In genomic region chr10:79924998-79925784, GRCm38 (mm10) we compare ENCODE assay signal across 8 mouse cellular contexts. TPM values are rescaled to one million over a fixed set of nuclear protein-coding genes. Genes with fewer than 3 reads are reported as not detected.
DNase-seq lines count a peak whose midpoint lies in the region; ATAC-seq lines count a peak whose summit lies in the region.

No protein-coding gene starts in this region.

- DNase-seq in A20 (ENCODE audit: low read depth, low spot score): peak; percentile 92
- DNase-seq in adrenal gland, postnatal 36 days: peak; percentile 92
- peak; percentile 94 for DNase-seq in kidney, postnatal 14 days
- DNase-seq in liver, embryonic 13.5 days: peak; percentile 85
- DNase-seq in natural killer cell, adult 2 months (ENCODE audit: low spot score in 2 of 2): peak; percentile 91 to 94

- H3K9ac ChIP-seq in heart, embryonic 13.5 days: peak overlapping the region; percentile 97
- peak overlapping the region; percentile 84; the same call in 1 of the 2 replicates for H3K9ac ChIP-seq in liver, embryonic 13.5 days
- no peak overlapping the region for H3K9ac ChIP-seq in stomach, embryonic 14.5 days (replicated peaks; ENCODE audit: low read depth, low read length)

- no peaks in the 10 kb centered on the region for H3K36me3 ChIP-seq in heart, embryonic 13.5 days
- no peaks in the 10 kb centered on the region for H3K36me3 ChIP-seq in liver, embryonic 13.5 days
- no peaks in the 10 kb centered on the region for H3K36me3 ChIP-seq in stomach, embryonic 14.5 days (ENCODE audit: control insufficient read depth, insufficient read depth, low read length)

- no peaks in the 10 kb centered on the region for H3K9me3 ChIP-seq in heart, embryonic 13.5 days
- H3K9me3 ChIP-seq in liver, embryonic 13.5 days (replicated peaks): no peaks in the 10 kb centered on the region
- no peaks in the 10 kb centered on the region for H3K9me3 ChIP-seq in stomach, embryonic 14.5 days (ENCODE audit: control insufficient read depth, low read depth, low read length)

- H3K4me2 ChIP-seq in heart, embryonic 13.5 days: peak overlapping the region; percentile 92
- H3K4me2 ChIP-seq in liver, embryonic 13.5 days: peak overlapping the region; percentile 84
- peak overlapping the region; percentile 83; the same call in 1 of the 2 replicates for H3K4me2 ChIP-seq in stomach, embryonic 14.5 days (replicated peaks; ENCODE audit: low read depth, low read length)

- peak overlapping the region; percentile 97 for H3K4me3 ChIP-seq in heart, embryonic 13.5 days
- H3K4me3 ChIP-seq in liver, embryonic 13.5 days (replicated peaks): 0 out of 2 replicates have a peak overlapping the region, but pooled peaks have one; percentile 85
- H3K4me3 ChIP-seq in stomach, embryonic 14.5 days (ENCODE audit: low read depth, low read length): no peak overlapping the region

- H3K27ac ChIP-seq in heart, embryonic 13.5 days (replicated peaks): peak overlapping the region; percentile 97
- H3K27ac ChIP-seq in liver, embryonic 13.5 days: peak overlapping the region; percentile 88
- H3K27ac ChIP-seq in stomach, embryonic 14.5 days (ENCODE audit: low read length): peak overlapping the region; percentile 79; the same call in 1 of the 2 replicates

- WGBS in heart, embryonic 13.5 days: 11% methylated on average over 29 of the region's 29 CpGs
- 14% methylated on average over 29 of the region's 29 CpGs for WGBS in liver, embryonic 13.5 days (ENCODE audit: insufficient replicate concordance)
- 10% methylated on average over 29 of the region's 29 CpGs for WGBS in stomach, embryonic 14.5 days

- peaks cover 46% of the 10 kb centered on the region for H3K4me1 ChIP-seq in heart, embryonic 13.5 days
- peaks cover 70% of the 10 kb centered on the region for H3K4me1 ChIP-seq in liver, embryonic 13.5 days (replicated peaks)
- H3K4me1 ChIP-seq in stomach, embryonic 14.5 days (ENCODE audit: control insufficient read depth, insufficient read depth, low read length): peaks cover 28% of the 10 kb centered on the region

- ATAC-seq in erythroblast, adult 5-6 weeks (replicated peaks; ENCODE audit: low FRiP score, poor library complexity, severe bottlenecking): peak; percentile 77
- no peak for ATAC-seq in heart, embryonic 13.5 days (ENCODE audit: extremely low read depth, insufficient number of reproducible peaks, low FRiP score, low TSS enrichment)
- ATAC-seq in liver, embryonic 13.5 days (ENCODE audit: low read depth): no peak
- no peak for ATAC-seq in stomach, embryonic 14.5 days (ENCODE audit: insufficient number of reproducible peaks, insufficient read depth, low FRiP score, low read depth)

- peaks cover 41% of the 10 kb centered on the region for H3K27me3 ChIP-seq in heart, embryonic 13.5 days (replicated peaks)
- H3K27me3 ChIP-seq in liver, embryonic 13.5 days: peaks cover 34% of the 10 kb centered on the region
- peaks cover 22% of the 10 kb centered on the region for H3K27me3 ChIP-seq in stomach, embryonic 14.5 days (ENCODE audit: control insufficient read depth, insufficient read depth, low read length)

RNA-seq across cellular contexts. Expression of gene Arid3a, which starts 1.7 kb away (rescaled TPM):
- 1 to 10 TPM; 3.0 to 4.1 TPM for total RNA-seq in adrenal gland, postnatal 36 days (2021)
- total RNA-seq in erythroblast, adult 5-6 weeks (2015; ENCODE audit: low replicate concordance): 6.3 and 8.8 TPM in 2 replicates
- total RNA-seq in erythroblast, adult 5-6 weeks (2017; ENCODE audit: low replicate concordance): 10.5 and 14.7 TPM in 2 replicates
- 3.4 and 4.2 TPM in 2 replicates for polyA plus RNA-seq in heart, embryonic 13.5 days (2015; fragmentation: Nextera tagmentation; extraction: Ambion mirVana)
- polyA plus RNA-seq in liver, embryonic 13.5 days (2015; fragmentation: Nextera tagmentation; extraction: Ambion mirVana): 5.4 and 5.7 TPM in 2 replicates
- 12.7 and 14.0 TPM in 2 replicates for polyA plus RNA-seq in stomach, embryonic 14.5 days (2014; fragmentation: Nextera tagmentation; extraction: Ambion mirVana)

RNA-seq across cellular contexts. Expression of gene R3hdm4, which starts 4.2 kb away (rescaled TPM):
- total RNA-seq in adrenal gland, postnatal 36 days (2021): 100 to 1,000 TPM; 104 to 118 TPM
- 42.8 and 46.1 TPM in 2 replicates for total RNA-seq in erythroblast, adult 5-6 weeks (2015; ENCODE audit: low replicate concordance)
- total RNA-seq in erythroblast, adult 5-6 weeks (2017; ENCODE audit: low replicate concordance): 25.0 and 28.3 TPM in 2 replicates
- 95.6 and 100 TPM in 2 replicates for polyA plus RNA-seq in heart, embryonic 13.5 days (2015; fragmentation: Nextera tagmentation; extraction: Ambion mirVana)
- polyA plus RNA-seq in liver, embryonic 13.5 days (2015; fragmentation: Nextera tagmentation; extraction: Ambion mirVana): 63.0 and 63.8 TPM in 2 replicates
- 143 and 151 TPM in 2 replicates for polyA plus RNA-seq in stomach, embryonic 14.5 days (2014; fragmentation: Nextera tagmentation; extraction: Ambion mirVana)

RNA-seq across cellular contexts. Expression of gene Kiss1r, which starts 8.4 kb away (rescaled TPM):
- total RNA-seq in adrenal gland, postnatal 36 days (2021): 1 to 10 TPM; 1.2 to 1.3 TPM
- not detected in 2 replicates for total RNA-seq in erythroblast, adult 5-6 weeks (2015; ENCODE audit: low replicate concordance)
- 0.14 TPM in 1 of 2 replicates, not detected in the other for total RNA-seq in erythroblast, adult 5-6 weeks (2017; ENCODE audit: low replicate concordance)
- polyA plus RNA-seq in heart, embryonic 13.5 days (2015; fragmentation: Nextera tagmentation; extraction: Ambion mirVana): 0.60 and 0.67 TPM in 2 replicates
- 0.19 and 0.28 TPM in 2 replicates for polyA plus RNA-seq in liver, embryonic 13.5 days (2015; fragmentation: Nextera tagmentation; extraction: Ambion mirVana)
- polyA plus RNA-seq in stomach, embryonic 14.5 days (2014; fragmentation: Nextera tagmentation; extraction: Ambion mirVana): 0.81 and 1.0 TPM in 2 replicates

RNA-seq across cellular contexts. Expression of gene Gm26602, which starts 14.5 kb away (rescaled TPM):
- not detected for total RNA-seq in adrenal gland, postnatal 36 days (2021)
- not detected in 2 replicates for total RNA-seq in erythroblast, adult 5-6 weeks (2015; ENCODE audit: low replicate concordance)
- not detected in 2 replicates for total RNA-seq in erythroblast, adult 5-6 weeks (2017; ENCODE audit: low replicate concordance)
- 1.7 TPM in 1 of 2 replicates, not detected in the other for polyA plus RNA-seq in heart, embryonic 13.5 days (2015; fragmentation: Nextera tagmentation; extraction: Ambion mirVana)
- 11.3 TPM in 1 of 2 replicates, not detected in the other for polyA plus RNA-seq in liver, embryonic 13.5 days (2015; fragmentation: Nextera tagmentation; extraction: Ambion mirVana)
- polyA plus RNA-seq in stomach, embryonic 14.5 days (2014; fragmentation: Nextera tagmentation; extraction: Ambion mirVana): 5.3 TPM in 1 of 2 replicates, not detected in the other

RNA-seq across cellular contexts. Expression of gene Med16, which starts 16.5 kb away (rescaled TPM):
- total RNA-seq in adrenal gland, postnatal 36 days (2021): 10 to 100 TPM; 39.7 to 50.6 TPM
- total RNA-seq in erythroblast, adult 5-6 weeks (2015; ENCODE audit: low replicate concordance): 5.9 and 11.3 TPM in 2 replicates
- total RNA-seq in erythroblast, adult 5-6 weeks (2017; ENCODE audit: low replicate concordance): 4.7 and 9.1 TPM in 2 replicates
- 41.8 and 42.1 TPM in 2 replicates for polyA plus RNA-seq in heart, embryonic 13.5 days (2015; fragmentation: Nextera tagmentation; extraction: Ambion mirVana)
- 16.9 and 19.0 TPM in 2 replicates for polyA plus RNA-seq in liver, embryonic 13.5 days (2015; fragmentation: Nextera tagmentation; extraction: Ambion mirVana)
- polyA plus RNA-seq in stomach, embryonic 14.5 days (2014; fragmentation: Nextera tagmentation; extraction: Ambion mirVana): 43.4 and 46.4 TPM in 2 replicates
